Mouse (Mus musculus) inflammation-experienced regulatory T-cells, adult 6 months (primary cell): Measurements from ENCODE around the gene Wfdc1. TPM values are rescaled to one million over a fixed set of nuclear protein-coding genes. Genes with fewer than 3 reads are reported as not detected.

Source experiments
- ATAC-seq: one replicate; pipeline ENCODE4 v1.8.0; 2017
- polyA plus RNA-seq, 3 experiments: library from polyadenylated mRNA; unstranded; fragments of 100-300 nt; shearing (Covaris generic); gene quantifications; one replicate each; pipeline ENCODE4 v1.2.1; 2017

The Wfdc1 gene
- polyA plus RNA-seq, 3 experiments from 2014 or later = not detected

- ATAC-seq = no peak
Observed at GRCm38 (mm10) chr8:119691989-119692388, 25.8 kb downstream of the Wfdc1 start.

DNA sequence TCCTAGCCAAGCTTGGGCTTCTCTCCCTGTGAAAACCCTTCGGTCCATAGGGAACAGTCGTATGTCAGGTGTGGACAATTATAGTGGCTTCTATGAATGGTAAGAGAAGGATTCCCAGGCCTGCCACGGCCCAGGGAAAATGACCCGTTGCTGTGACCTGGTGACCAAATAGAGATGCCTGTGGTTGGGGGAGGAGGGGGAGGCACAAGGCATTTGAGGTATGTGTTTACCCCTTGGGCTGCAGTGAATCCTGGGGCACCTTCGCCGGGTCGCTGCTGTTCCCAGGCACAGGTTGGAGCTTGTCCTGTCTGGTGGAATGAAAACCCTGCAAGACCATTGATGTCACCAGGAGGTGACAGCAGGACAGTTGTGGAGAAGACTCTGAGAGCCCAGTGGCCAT is 28.5 kb downstream of the Wfdc1 start:
- no peak for ATAC-seq

DNA sequence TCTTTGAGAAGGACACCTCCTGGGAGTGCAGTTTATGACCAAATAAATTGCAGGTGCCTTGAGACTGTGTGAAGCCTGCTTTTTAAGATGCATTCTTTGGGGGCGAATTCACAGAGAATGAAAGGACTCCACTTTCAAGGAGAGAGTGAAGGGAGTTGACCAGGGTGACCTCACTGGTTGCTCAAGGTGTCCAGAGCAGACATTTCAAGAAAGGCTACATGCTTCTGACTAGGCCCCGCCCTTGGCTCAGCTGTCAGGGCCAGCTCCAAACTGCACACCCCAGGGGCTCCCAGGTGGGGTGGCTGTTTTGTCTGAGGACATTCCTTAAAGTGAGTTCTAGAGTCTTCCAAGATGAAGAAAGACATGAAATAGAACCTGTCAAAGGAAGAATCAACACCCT is 31.0 kb downstream of the Wfdc1 start:
- no peak for ATAC-seq

- ATAC-seq = no peak
Observed at GRCm38 (mm10) chr8:119698960-119699359, 32.8 kb downstream of the Wfdc1 start.

DNA sequence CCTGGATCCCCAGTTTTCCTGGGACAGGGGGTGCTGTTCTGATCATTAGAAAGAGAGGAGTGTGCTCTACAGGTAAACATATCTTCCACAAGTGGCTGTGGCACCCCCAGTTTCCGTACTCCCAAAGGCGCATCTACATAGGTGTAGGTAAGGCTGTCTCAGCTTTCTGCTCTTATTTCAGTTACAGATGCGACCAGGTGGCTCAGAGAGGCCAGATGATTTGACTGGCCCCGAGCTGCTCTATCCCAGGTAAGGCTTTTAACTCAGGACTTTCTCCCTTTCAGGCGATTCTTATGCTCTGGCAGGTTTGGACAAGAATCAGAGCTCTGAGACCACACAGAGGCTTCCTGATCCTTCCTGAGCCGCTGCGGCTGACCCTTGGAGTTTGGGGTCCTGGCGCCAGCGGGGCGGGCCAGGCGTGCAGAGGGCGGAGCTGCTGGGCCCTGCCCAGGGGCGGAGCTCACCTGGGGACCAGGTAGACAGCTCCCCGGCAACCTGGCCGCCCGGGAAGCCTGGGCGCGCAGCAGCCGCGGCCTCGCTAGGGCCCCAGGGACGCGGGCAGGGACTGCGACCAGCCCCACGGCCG is 33.5 kb downstream of the Wfdc1 start, which contains the start of gene Atp2c2:
Atp2c2 (plus strand) TSS at position 461 of the 586 bp plus-strand sequence.
- no peak for ATAC-seq

DNA sequence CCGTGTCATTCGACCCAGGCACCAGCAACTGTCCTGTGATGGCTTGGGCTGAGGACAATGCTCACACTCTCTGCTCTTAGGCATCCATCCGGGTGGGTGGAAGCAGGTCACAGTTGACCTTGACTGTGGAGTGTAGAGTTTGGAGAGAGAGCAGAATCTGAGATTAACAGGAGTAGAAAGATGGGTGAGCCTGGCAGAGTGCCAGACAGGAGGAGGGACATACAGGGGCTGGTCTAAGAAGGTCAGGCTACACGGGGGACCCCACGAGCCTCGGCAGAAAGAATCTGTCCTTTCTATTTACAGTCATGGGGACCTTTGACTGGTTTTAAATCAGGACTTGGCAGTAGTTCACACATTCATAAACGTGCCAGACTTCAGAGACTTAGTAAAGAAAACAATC is 36.8 kb downstream of the Wfdc1 start:
- ATAC-seq = no peak

DNA sequence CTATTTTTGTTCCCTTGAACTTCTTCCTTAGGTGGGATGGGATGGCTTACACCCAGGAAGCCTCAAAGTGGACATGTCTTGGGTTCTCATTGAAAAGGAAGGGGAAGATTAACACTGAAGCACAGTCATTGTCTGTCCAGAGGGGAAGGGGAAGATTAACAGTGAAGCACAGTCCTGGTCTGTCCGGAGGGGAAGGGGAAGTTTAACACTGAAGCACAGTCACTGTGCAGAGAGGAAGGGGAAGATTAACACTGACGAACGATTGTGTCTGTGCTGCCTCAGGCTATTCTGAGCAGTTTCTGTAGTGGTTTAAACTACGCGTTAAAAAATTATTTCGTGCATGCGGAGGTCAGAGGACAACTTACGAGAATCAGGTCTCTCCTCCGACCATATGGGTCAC is 41.0 kb downstream of the Wfdc1 start:
- ATAC-seq = no peak

- ATAC-seq = no peak
Observed at GRCm38 (mm10) chr8:119708471-119708870, 42.3 kb downstream of the Wfdc1 start.

- no peak for ATAC-seq
Observed at GRCm38 (mm10) chr8:119708878-119709702, 42.9 kb downstream of the Wfdc1 start.

DNA sequence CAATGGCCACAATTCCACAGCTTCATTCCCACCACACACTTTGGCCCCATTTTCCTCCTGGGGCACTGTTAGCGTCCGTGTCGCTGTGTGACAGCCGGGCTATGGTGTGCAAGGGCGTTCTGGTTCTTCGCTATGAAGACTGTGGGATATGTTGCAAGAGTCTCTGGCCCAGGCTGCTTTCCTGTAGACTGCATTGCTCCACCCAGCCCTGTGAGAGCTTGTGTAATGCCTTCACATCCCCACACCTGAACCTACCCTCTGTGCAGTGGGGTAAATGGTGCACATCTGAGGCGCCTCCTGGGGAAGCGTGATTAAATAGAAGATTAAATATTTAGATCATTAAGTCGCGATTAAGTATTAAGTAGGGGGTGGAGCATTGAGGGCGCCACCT is 43.5 kb downstream of the Wfdc1 start:
- ATAC-seq = no peak

- ATAC-seq = no peak
Observed at GRCm38 (mm10) chr8:119712226-119712625, 46.1 kb downstream of the Wfdc1 start.

- no peak for ATAC-seq
Observed at GRCm38 (mm10) chr8:119713421-119713820, 47.3 kb downstream of the Wfdc1 start.

- no peak for ATAC-seq
Observed at GRCm38 (mm10) chr8:119715221-119715620, 49.1 kb downstream of the Wfdc1 start.

DNA sequence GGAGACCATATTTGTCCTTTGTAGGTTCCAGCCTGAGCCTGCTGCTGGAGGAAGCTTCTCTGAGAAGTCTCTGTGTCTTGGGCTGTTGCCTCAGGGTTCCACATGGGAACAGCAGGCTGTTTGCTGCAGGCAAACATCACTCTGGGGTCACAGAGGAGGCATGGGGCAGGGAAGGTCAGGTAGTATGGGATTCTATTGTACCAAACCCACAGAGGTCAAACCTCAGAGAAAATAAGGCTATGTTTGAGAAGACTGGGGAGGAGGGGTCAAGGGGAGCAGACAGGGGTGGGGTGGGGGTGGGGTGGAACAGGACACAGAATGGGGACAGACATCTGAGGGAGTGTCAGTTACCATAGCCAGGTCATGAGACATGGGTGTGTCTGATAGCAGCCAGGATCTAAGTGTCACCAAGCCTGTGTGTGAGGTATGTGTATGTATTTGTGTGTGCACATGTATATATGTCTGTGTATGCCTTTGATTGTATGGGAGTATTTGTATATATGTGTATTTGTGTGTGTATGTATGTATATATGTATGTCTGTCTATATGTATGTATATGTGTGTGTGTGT is 50.6 kb downstream of the Wfdc1 start:
- ATAC-seq = no peak

DNA sequence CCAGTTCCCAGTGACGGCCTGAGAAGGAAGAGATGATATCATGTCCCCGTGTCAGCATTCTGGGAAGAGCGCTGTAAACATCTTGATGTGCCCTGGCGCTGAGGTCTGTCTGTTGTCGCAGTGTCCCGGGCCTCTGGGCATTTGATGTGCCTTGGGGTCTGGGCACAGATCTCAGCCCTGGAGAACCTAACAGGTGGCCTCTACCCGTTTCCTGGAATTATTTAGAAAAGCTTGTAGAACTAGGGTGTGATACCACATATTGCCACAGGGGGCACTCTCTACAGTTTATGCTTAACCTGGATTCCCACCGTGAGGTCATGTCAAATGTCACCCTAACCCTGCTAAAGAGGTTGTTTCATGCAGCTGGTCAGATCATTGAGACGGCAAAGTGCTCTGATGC is 51.6 kb downstream of the Wfdc1 start:
- ATAC-seq = no peak

DNA sequence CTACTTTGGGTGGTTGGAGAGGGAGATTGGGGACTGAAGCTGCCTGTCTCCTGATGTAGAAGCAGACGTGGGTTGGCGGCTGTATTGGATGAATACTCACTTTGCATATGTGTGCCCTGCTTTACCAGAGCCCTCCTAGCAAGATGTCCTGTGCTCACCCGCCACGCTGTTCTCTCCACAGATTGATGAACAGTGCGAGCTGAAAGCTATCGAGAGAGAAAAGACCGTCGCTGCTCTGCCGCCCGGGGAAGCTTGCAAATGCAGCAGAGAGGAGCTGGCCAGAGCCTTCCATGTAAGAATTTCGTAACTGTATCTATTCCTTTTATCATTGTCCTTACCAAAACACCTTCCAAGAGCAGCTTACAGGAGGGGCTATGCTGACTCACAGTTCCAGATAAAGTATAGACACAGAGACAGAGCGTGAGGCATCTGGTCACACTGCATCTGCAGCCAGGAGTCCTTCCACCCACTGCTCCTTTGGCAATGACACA is 52.9 kb downstream of the Wfdc1 start:
- no peak for ATAC-seq

DNA sequence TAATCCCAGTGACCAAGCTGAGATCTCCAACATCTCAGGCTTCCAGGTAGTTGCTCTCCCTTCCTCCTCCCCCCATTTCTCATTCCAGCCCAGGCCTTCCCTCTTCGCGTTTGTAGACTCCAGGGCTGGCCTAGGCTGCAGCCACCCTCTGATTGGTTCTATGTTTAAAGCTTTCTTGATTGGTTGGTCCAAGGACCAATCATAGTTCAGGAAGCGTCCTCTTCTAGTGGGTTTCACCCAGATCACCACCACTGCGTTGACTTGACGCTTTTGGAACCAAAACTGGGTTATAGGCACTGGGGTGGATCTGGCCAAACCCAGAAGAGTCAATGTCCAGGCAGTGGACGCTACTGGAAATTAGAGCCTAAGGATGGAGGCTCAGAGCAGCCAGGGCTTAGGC is 56.2 kb downstream of the Wfdc1 start:
- no peak for ATAC-seq

DNA sequence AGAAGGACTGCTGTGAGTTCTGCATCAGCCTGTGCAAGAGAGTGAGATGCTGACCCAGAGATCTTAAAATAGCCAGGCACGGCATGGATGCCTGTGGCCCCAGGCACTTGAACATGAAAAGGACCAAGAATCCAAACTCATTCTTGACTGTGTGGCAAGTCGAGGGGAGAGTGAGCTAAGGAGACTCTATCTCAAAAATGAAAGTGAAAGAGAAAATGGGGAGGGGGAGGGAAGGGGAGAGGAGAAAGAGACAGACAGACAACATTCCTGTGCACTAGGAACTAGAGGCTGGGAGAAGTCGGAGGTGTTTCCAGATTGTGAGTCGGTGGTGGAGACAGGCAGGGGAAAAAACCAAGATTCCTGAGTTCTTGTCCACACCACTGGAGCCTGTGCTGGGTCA is 57.5 kb downstream of the Wfdc1 start:
- no peak for ATAC-seq

GRCm38 (mm10) chr8:119724596-119724995 is 58.4 kb downstream of the Wfdc1 start:
- ATAC-seq = no peak

- no peak for ATAC-seq
Observed at GRCm38 (mm10) chr8:119727093-119727492, 60.9 kb downstream of the Wfdc1 start.

GRCm38 (mm10) chr8:119728351-119728895 is 62.3 kb downstream of the Wfdc1 start:
- ATAC-seq = no peak

DNA sequence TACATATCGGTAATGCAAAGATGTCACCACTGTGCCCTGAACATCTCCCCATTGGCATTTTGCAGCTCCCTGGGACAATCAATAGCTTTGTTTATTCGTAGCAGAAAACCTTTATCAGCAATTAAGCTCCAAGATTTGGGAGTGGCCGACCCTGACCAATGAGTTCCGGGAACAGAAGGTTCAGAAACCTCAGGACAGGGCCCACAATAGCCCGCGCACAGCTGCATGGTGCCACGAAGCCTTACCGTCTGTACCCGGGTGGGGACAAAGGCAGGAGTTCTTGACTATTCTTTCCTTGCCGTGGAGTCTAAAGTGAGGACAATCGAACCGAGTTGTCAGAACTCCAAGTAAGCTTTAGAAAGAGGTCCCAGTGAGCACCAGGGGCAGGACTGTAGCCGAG is 65.9 kb downstream of the Wfdc1 start:
- ATAC-seq = no peak

- ATAC-seq = no peak
Observed at GRCm38 (mm10) chr8:119736348-119736917, 70.3 kb downstream of the Wfdc1 start.
